Mouse (Mus musculus): ENCODE measurements around the gene Rarres2. TPM values are rescaled to one million over a fixed set of nuclear protein-coding genes. Genes with fewer than 3 reads are reported as not detected.
"Not testable (repeated sequence)": the region's sequence is repeated elsewhere in the genome, so short reads cannot be mapped to it uniquely, and the experiment has no call there.

Gene Rarres2
- polyA plus RNA-seq, 1 experiment: 10.5 TPM

DNA sequence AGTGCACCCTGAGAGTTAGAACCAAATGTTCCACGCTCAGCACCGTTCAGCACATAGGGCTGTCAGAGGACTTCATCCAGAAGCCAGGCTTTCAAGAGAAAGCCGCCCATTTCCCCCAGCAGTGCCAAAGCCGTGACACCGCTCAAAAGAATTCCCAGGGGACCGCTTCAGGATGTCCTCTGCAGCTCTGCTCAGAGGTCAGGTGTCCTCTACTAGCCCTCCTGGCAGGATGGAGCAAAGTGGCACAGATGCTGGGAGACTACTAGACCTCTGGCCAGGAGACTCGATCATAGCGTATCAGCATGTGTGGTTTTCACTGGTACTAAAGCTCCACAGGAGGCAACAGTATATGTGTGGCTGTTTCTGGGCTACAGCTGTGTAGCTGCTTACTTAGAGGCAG, 37.7 kb downstream of the Rarres2 start:
- peaks cover 17% of the 10 kb centered on the region for H3K4me1 ChIP-seq (ENCODE audit: control insufficient read depth, insufficient read depth, low read length)
- no peak overlapping the region for H3K4me3 ChIP-seq (ENCODE audit: control insufficient read depth, low read depth, low read length)

GRCm38 (mm10) chr6:48533475-48533874, 39.1 kb downstream of the Rarres2 start:
- no peaks in the 10 kb centered on the region for H3K36me3 ChIP-seq (ENCODE audit: control insufficient read depth, insufficient read depth, low read length)
- H3K4me1 ChIP-seq (ENCODE audit: control insufficient read depth, insufficient read depth, low read length): peaks cover 15% of the 10 kb centered on the region
- no peak overlapping the region for H3K4me3 ChIP-seq (ENCODE audit: control insufficient read depth, low read depth, low read length)
- no peak overlapping the region for H3K27ac ChIP-seq (ENCODE audit: control insufficient read depth, insufficient read depth, low read depth, low read length)
- no peak for TF ChIP-seq POLR2A (IDR thresholded peaks at IDR 0.05; ENCODE audit: control insufficient read depth, low read depth, low read length)
- no peak for TF ChIP-seq CTCF (IDR thresholded peaks at IDR 0.05; ENCODE audit: control insufficient read depth, insufficient read depth, insufficient replicate concordance, low read depth, low read length)
- no peaks in the 10 kb centered on the region for H3K27me3 ChIP-seq (ENCODE audit: control insufficient read depth, insufficient read depth, low read length)

More for the DNA sequence above, 37.7 kb downstream of the Rarres2 start:
- TF ChIP-seq POLR2A (IDR thresholded peaks at IDR 0.05; ENCODE audit: control insufficient read depth, low read depth, low read length) (no peak), CTCF (IDR thresholded peaks at IDR 0.05; ENCODE audit: control insufficient read depth, insufficient read depth, insufficient replicate concordance, low read depth, low read length) (no peak)
- no peak overlapping the region for H3K27ac ChIP-seq (ENCODE audit: control insufficient read depth, insufficient read depth, low read depth, low read length)
- no peaks in the 10 kb centered on the region for H3K36me3 ChIP-seq (ENCODE audit: control insufficient read depth, insufficient read depth, low read length)
- H3K27me3 ChIP-seq (ENCODE audit: control insufficient read depth, insufficient read depth, low read length): no peaks in the 10 kb centered on the region

DNA sequence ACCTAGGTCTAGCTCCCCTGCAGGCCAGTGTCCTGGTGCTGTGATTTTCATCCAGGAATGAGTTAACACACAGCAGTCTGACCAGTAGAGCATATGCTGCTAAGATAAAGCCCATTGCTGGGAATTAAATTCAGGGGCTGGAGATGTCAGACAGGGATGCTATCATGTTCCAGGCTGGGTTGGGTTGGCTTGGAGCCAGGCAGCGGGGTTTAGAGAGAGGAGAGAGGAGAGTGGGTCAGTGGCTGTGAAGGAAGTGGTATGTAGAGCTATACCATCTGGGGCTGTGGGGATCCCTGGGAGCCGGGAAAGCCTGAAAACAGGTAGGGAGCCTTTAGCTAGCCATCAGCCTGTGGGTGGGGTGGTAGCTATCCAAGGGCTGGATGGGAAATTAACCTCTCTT, 41.7 kb downstream of the Rarres2 start:
- Histone ChIP-seq H3K4me3 (ENCODE audit: control insufficient read depth, low read depth, low read length) (no peak overlapping the region), H3K27ac (ENCODE audit: control insufficient read depth, insufficient read depth, low read depth, low read length) (no peak overlapping the region), H3K27me3 (ENCODE audit: control insufficient read depth, insufficient read depth, low read length) (no peaks in the 10 kb centered on the region), H3K36me3 (ENCODE audit: control insufficient read depth, insufficient read depth, low read length) (no peaks in the 10 kb centered on the region), H3K4me1 (ENCODE audit: control insufficient read depth, insufficient read depth, low read length) (no peaks in the 10 kb centered on the region; the same call in 1 of the 2 replicates)
- no peak for TF ChIP-seq POLR2A (IDR thresholded peaks at IDR 0.05; ENCODE audit: control insufficient read depth, low read depth, low read length)
- no peak for TF ChIP-seq CTCF (IDR thresholded peaks at IDR 0.05; ENCODE audit: control insufficient read depth, insufficient read depth, insufficient replicate concordance, low read depth, low read length)

- Histone ChIP-seq H3K4me3 (ENCODE audit: control insufficient read depth, low read depth, low read length) (no peak overlapping the region), H3K4me1 (ENCODE audit: control insufficient read depth, insufficient read depth, low read length) (no peaks in the 10 kb centered on the region; the same call in 1 of the 2 replicates), H3K27ac (ENCODE audit: control insufficient read depth, insufficient read depth, low read depth, low read length) (no peak overlapping the region), H3K36me3 (ENCODE audit: control insufficient read depth, insufficient read depth, low read length) (no peaks in the 10 kb centered on the region), H3K27me3 (ENCODE audit: control insufficient read depth, insufficient read depth, low read length) (no peaks in the 10 kb centered on the region)
- TF ChIP-seq POLR2A (IDR thresholded peaks at IDR 0.05; ENCODE audit: control insufficient read depth, low read depth, low read length) (no peak), CTCF (IDR thresholded peaks at IDR 0.05; ENCODE audit: control insufficient read depth, insufficient read depth, insufficient replicate concordance, low read depth, low read length) (no peak)
Measured at GRCm38 (mm10) chr6:48529871-48530440, 42.6 kb downstream of the Rarres2 start.

DNA sequence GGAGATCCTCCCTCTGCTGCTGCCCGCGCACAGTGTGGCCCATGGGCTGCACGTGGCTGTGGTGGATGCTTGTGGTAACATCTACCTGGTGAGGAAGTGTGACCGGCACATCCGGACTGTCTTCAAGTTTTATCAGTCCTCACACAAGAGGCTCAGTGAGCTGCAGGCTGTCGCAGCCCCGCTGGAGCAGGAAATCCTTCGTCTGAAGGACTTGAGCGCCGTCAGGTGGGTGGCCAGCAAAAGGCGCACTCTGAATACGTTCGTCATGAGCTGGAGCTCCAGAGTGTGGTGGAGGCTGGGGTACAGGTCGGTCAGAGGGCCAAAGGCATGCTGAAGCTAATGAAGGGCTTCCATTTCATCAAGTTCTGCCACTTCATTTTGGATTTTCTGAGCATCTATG, 43.3 kb downstream of the Rarres2 start:
- Histone ChIP-seq H3K4me1 (ENCODE audit: control insufficient read depth, insufficient read depth, low read length) (no peaks in the 10 kb centered on the region; the same call in 1 of the 2 replicates), H3K4me3 (ENCODE audit: control insufficient read depth, low read depth, low read length) (no peak overlapping the region), H3K36me3 (ENCODE audit: control insufficient read depth, insufficient read depth, low read length) (no peaks in the 10 kb centered on the region), H3K27me3 (ENCODE audit: control insufficient read depth, insufficient read depth, low read length) (no peaks in the 10 kb centered on the region), H3K27ac (ENCODE audit: control insufficient read depth, insufficient read depth, low read depth, low read length) (no peak overlapping the region)
- no peak for TF ChIP-seq POLR2A (IDR thresholded peaks at IDR 0.05; ENCODE audit: control insufficient read depth, low read depth, low read length)
- TF ChIP-seq CTCF (IDR thresholded peaks at IDR 0.05; ENCODE audit: control insufficient read depth, insufficient read depth, insufficient replicate concordance, low read depth, low read length): no peak

DNA sequence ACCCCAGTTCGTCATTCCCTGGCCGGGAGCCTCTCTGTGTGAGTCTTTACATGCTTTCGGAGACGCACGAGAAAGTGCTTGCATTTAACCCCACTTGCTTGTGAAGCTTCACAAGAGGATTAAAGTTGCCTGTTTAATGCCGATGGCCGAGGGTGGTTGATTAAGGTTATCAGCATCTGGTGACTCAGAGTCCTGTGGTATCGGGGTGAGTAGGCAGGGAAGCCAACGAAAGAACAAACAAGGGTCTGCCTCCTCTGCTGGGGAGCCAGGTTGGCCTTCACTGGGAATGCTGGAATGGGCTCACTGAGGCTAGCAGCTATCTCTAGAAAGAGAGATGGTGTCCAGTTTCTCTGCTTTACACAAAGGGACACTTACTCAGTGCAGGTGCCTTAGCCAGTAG, 44.7 kb downstream of the Rarres2 start:
- TF ChIP-seq POLR2A (IDR thresholded peaks at IDR 0.05; ENCODE audit: control insufficient read depth, low read depth, low read length) (no peak), CTCF (IDR thresholded peaks at IDR 0.05; ENCODE audit: control insufficient read depth, insufficient read depth, insufficient replicate concordance, low read depth, low read length) (no peak)
- no peaks in the 10 kb centered on the region for H3K36me3 ChIP-seq (ENCODE audit: control insufficient read depth, insufficient read depth, low read length)

GRCm38 (mm10) chr6:48524882-48525281, 47.7 kb downstream of the Rarres2 start:
- not testable (repeated sequence) for H3K27me3 ChIP-seq (ENCODE audit: control insufficient read depth, insufficient read depth, low read length); H3K4me1 ChIP-seq (ENCODE audit: control insufficient read depth, insufficient read depth, low read length); H3K36me3 ChIP-seq (ENCODE audit: control insufficient read depth, insufficient read depth, low read length); H3K4me3 ChIP-seq (ENCODE audit: control insufficient read depth, low read depth, low read length); H3K27ac ChIP-seq (ENCODE audit: control insufficient read depth, insufficient read depth, low read depth, low read length)

More for the DNA sequence above, 44.7 kb downstream of the Rarres2 start:
- Histone ChIP-seq H3K4me1 (ENCODE audit: control insufficient read depth, insufficient read depth, low read length) (no peaks in the 10 kb centered on the region; the same call in 1 of the 2 replicates), H3K27ac (ENCODE audit: control insufficient read depth, insufficient read depth, low read depth, low read length) (no peak overlapping the region), H3K27me3 (ENCODE audit: control insufficient read depth, insufficient read depth, low read length) (no peaks in the 10 kb centered on the region), H3K4me3 (ENCODE audit: control insufficient read depth, low read depth, low read length) (no peak overlapping the region)

Other genes starting within 250 kb of the Rarres2 start
- 54.8 and 60.1 TPM in 2 replicates for gene Krba1, start 177.2 kb downstream of the Rarres2 start, polyA plus RNA-seq (2012; rRNA removed)
- gene Zfp467, start 127.0 kb downstream of the Rarres2 start, polyA plus RNA-seq (2012; rRNA removed): 1.4 and 1.8 TPM in 2 replicates
- 1.6 and 2.1 TPM in 2 replicates for gene Sspo, start 124.6 kb downstream of the Rarres2 start, polyA plus RNA-seq (2012; rRNA removed)
- 18.7 and 20.4 TPM in 2 replicates for gene Atp6v0e2, start 35.2 kb downstream of the Rarres2 start, polyA plus RNA-seq (2012; rRNA removed)
- 54.3 and 54.4 TPM in 2 replicates for gene Lrrc61, start 18.0 kb downstream of the Rarres2 start, polyA plus RNA-seq (2012; rRNA removed)
- not detected in 2 replicates for gene Gm45021, start 16.8 kb upstream of the Rarres2 start, polyA plus RNA-seq (2012; rRNA removed)
- 16.8 and 17.8 TPM in 2 replicates for gene Repin1, start 21.1 kb upstream of the Rarres2 start, polyA plus RNA-seq (2012; rRNA removed)
- gene Gm44965, start 21.2 kb upstream of the Rarres2 start, polyA plus RNA-seq (2012; rRNA removed): not detected in 2 replicates
- 1.8 and 1.9 TPM in 2 replicates for gene Zfp775, start 29.3 kb upstream of the Rarres2 start, polyA plus RNA-seq (2012; rRNA removed)
- gene AI854703, start 54.0 kb upstream of the Rarres2 start, polyA plus RNA-seq (2012; rRNA removed): 0.31 TPM in 2 replicates
- 0.13 and 0.21 TPM in 2 replicates for gene Gimap8, start 74.4 kb upstream of the Rarres2 start, polyA plus RNA-seq (2012; rRNA removed)
- 0.19 TPM in 1 of 2 replicates, not detected in the other for gene Gimap9, start 103.3 kb upstream of the Rarres2 start, polyA plus RNA-seq (2012; rRNA removed)
- 0.38 and 0.53 TPM in 2 replicates for gene Gimap4, start 111.8 kb upstream of the Rarres2 start, polyA plus RNA-seq (2012; rRNA removed)
- 0.46 and 0.57 TPM in 2 replicates for gene Gimap6, start 135.4 kb upstream of the Rarres2 start, polyA plus RNA-seq (2012; rRNA removed)
- not detected in 2 replicates for gene Gm28053, start 145.8 kb upstream of the Rarres2 start, polyA plus RNA-seq (2012; rRNA removed)
- not detected in 2 replicates for gene Gimap7, start 145.8 kb upstream of the Rarres2 start, polyA plus RNA-seq (2012; rRNA removed)
- gene Gimap1, start 166.3 kb upstream of the Rarres2 start, polyA plus RNA-seq (2012; rRNA removed): 0.31 and 0.36 TPM in 2 replicates
- 0.30 and 0.76 TPM in 2 replicates for gene Gimap5, start 173.4 kb upstream of the Rarres2 start, polyA plus RNA-seq (2012; rRNA removed)
- gene Gimap3, start 198.1 kb upstream of the Rarres2 start, polyA plus RNA-seq (2012; rRNA removed): 0.17 and 0.42 TPM in 2 replicates